Mouse (Mus musculus): ENCODE data around the gene Garnl3.

DNA sequence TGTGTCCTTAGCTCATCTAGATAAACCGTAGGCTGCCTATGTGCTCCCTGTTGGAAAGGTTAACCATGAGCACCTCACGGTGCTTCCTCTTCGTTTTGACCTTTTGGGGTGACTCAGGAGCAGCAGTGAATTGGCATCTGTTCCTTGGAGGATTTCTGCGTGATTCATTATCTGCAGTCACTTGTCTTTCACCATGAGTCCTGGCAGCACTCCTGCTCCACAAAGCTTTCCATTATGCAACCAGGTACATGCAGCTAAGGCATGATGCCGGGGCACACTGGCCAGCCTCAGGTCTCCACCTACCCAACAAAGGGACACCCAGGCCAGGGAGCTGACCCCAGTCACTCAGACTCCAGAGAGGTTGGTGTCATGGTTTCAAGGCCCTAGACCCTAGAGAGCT, 72.5 kb downstream of the Garnl3 start:
- TF ChIP-seq CTCF (IDR thresholded peaks at IDR 0.05; ENCODE audit: low read depth) = no peak
- TF ChIP-seq EP300 (IDR thresholded peaks at IDR 0.05; ENCODE audit: low read depth) = no peak
